Mouse (Mus musculus) heart, embryonic 12.5 days (tissue): Measurements from ENCODE around the gene Epha4. TPM values are rescaled to one million over a fixed set of nuclear protein-coding genes. Genes with fewer than 3 reads are reported as not detected.
A peak's percentile ranks its signal among the peaks of the same experiment; 100 is the strongest.

ENCODE experiments used
- ATAC-seq: fragments of 200-750 bp; cut with Nextera tagmentation; 2 replicates; pipeline ENCODE4 v1.8.0; 2017; ENCODE audit warnings: moderate TSS enrichment, moderate library complexity; ENCODE audit not compliant: insufficient number of reproducible peaks, low FRiP score
- H3K27ac ChIP-seq: fragments of 300-500 bp; sonication (generic); 2 replicates; pipeline ENCODE4 v1.5.1; 2016; ENCODE audit warnings: mild to moderate bottlenecking, moderate library complexity; ENCODE audit not compliant: poor library complexity, severe bottlenecking
- H3K27me3 ChIP-seq: fragments of 300-500 bp; sonication (generic); replicated peaks from 2 replicates; pipeline ENCODE4 v1.6.1; 2016; ENCODE audit warnings: mild to moderate bottlenecking, moderate library complexity
- H3K36me3 ChIP-seq: fragments of 300-500 bp; sonication (generic); 2 replicates; pipeline ENCODE4 v1.6.1; 2016; ENCODE audit warnings: mild to moderate bottlenecking, moderate library complexity
- H3K4me1 ChIP-seq: fragments of 300-500 bp; sonication (generic); replicated peaks from 2 replicates; pipeline ENCODE4 v1.6.1; 2016; ENCODE audit warnings: mild to moderate bottlenecking
- H3K4me2 ChIP-seq: fragments of 300-500 bp; sonication (generic); 2 replicates; pipeline ENCODE4 v1.6.1; 2016; ENCODE audit warnings: mild to moderate bottlenecking, moderate library complexity
- H3K4me3 ChIP-seq: fragments of 300-500 bp; sonication (generic); 2 replicates; pipeline ENCODE4 v1.5.1; 2016; ENCODE audit warnings: mild to moderate bottlenecking
- H3K9ac ChIP-seq: fragments of 300-500 bp; sonication (generic); 2 replicates; pipeline ENCODE4 v1.6.1; 2016; ENCODE audit warnings: mild to moderate bottlenecking, moderate library complexity
- H3K9me3 ChIP-seq: fragments of 300-500 bp; sonication (generic); replicated peaks from 2 replicates; pipeline ENCODE4 v1.6.1; 2016; ENCODE audit warnings: mild to moderate bottlenecking, moderate library complexity
- WGBS: fragments of 180-500 bp; shearing (Covaris S2); methylation state at CpG from one replicate; pipeline ENCODE4 v1.1.7; 2016; 5-methylcytosine and 5-hydroxymethylcytosine counted together
- polyA plus RNA-seq: library from polyadenylated mRNA; unstranded; fragments of >200 nt; fragmentation: Nextera tagmentation; extraction: Ambion mirVana; gene quantifications from 2 replicates; pipeline ENCODE4 v1.2.1, GENCODE M21; 2016

Epha4 gene
- 6.2 and 6.9 TPM in 2 replicates for polyA plus RNA-seq

DNA sequence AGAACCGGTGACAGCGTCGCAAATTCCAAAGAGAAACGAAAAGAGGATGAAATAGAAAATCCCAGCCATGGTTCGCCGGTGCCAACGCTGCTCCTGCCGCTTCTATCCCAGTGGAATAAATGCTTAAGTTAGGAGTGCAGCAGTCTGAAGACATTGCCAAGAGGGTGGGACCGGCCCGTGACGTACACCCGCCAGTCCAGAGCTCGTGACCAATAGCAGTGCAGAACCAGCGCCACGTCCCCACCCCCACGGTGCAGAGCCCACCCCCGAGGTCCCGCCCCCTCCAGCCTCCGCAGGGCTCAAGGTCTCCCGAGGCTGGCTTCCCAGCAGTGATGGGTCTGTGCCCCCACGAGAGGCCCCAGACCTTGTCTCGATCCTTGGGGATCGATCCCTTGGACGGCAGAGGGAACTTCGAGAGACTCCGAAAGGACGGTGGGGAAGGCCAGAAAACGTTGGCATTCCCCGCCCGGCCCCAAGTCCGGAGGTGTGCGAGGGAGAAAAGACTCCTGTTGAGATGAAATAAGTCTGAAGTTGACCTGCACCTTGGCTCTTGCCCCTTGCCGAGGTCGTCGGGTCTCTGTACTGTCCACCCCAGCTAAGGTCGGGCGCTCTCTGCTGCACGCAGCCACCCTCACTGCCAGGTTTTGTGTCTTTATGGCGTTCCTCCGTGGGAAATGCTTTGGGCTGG, at the start of gene Epha4:
TSS of gene Epha4 (minus strand) at position 126 of the 688 bp plus-strand sequence.
- ATAC-seq = peak; percentile 94
- peak within 1 kb of the TSS; percentile 78 for H3K9ac ChIP-seq
- H3K4me2 ChIP-seq = peak within 1 kb of the TSS; percentile 94
- no peaks in the 10 kb centered on the region for H3K36me3 ChIP-seq
- peak within 1 kb of the TSS; percentile 17; the same call in 1 of the 2 replicates for H3K27ac ChIP-seq
- WGBS = under 1% methylated on average over 40 of the region's 40 CpGs
- H3K27me3 ChIP-seq = peaks cover 9% of the 10 kb centered on the region
- no peaks in the 10 kb centered on the region for H3K9me3 ChIP-seq
- H3K4me3 ChIP-seq = peak within 1 kb of the TSS; percentile 67
- H3K4me1 ChIP-seq = peaks cover 22% of the 10 kb centered on the region

DNA sequence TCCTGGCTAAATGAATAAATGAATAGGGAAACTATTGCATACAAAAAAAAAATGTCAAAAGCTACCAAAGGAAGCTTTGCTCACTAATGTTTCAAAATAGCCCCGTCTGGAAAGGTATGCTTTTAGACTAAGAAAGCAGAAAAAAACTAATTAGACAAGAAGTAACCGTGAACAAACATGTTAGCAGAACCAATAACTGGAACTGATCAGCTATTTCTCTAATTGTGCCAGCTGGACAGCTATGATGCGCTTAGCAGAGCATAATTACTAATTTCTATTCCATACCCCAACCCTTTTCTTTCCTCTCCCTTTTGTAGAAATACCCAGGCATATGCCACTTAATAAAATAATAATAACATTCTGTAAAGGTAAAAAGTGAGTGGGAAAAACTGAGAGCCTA, 41.3 kb upstream of the Epha4 start:
- WGBS = 83% methylated on average over 3 of the region's 3 CpGs
- no peak for ATAC-seq
- no peak overlapping the region for H3K4me2 ChIP-seq

DNA sequence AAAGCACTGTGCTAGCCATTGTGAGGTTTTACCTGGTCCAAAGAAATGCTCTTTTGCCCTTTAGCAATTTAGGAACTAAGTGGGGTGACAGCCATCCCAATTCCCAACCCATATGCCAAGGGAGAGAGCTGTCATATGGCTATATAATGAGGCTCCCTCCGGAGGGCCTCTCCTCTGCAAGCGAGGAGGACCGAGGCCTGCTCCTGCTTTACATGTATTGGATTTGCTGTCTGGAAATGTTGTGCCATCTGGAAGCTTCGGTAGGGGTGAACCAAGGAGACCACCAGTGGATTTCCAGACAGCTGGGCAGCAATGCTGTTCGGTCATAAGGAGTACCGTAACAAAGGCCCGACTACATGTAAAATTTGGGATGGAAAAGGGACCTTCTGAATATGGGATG, 37.0 kb upstream of the Epha4 start:
- no peak overlapping the region for H3K4me3 ChIP-seq
- no peaks in the 10 kb centered on the region for H3K27me3 ChIP-seq
- no peak overlapping the region for H3K27ac ChIP-seq
- no peaks in the 10 kb centered on the region for H3K36me3 ChIP-seq
- H3K9ac ChIP-seq = no peak overlapping the region
- no peaks in the 10 kb centered on the region for H3K9me3 ChIP-seq
- no peaks in the 10 kb centered on the region for H3K4me1 ChIP-seq
- 88% methylated on average over 7 of the region's 7 CpGs for WGBS
- ATAC-seq = no peak
- no peak overlapping the region for H3K4me2 ChIP-seq

More for the DNA sequence above, 41.3 kb upstream of the Epha4 start:
- Histone ChIP-seq H3K9me3 (no peaks in the 10 kb centered on the region), H3K27me3 (no peaks in the 10 kb centered on the region), H3K36me3 (no peaks in the 10 kb centered on the region), H3K4me1 (no peaks in the 10 kb centered on the region), H3K27ac (no peak overlapping the region), H3K9ac (no peak overlapping the region), H3K4me3 (no peak overlapping the region)

DNA sequence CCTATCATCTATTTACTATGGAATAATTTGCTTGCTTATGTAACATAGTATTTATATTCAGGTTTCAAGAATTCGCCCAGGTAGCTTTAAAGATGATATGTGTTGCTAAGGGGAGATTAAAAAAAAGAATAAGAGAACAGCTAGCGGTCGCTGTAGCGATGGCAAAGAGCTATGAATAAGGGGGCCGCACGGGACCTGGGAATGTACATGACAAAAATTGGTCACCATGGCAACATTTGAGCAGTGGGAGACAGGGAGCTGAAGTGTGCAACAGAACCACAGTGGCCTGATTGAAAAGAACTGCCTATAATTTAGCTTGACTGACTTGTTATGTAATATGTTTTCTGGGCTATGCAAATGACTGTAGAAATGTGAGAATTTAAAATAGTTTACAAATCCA, 30.8 kb upstream of the Epha4 start:
- Histone ChIP-seq H3K4me3 (no peak overlapping the region), H3K9ac (no peak overlapping the region), H3K4me2 (no peak overlapping the region), H3K36me3 (no peaks in the 10 kb centered on the region), H3K4me1 (no peaks in the 10 kb centered on the region), H3K27me3 (no peaks in the 10 kb centered on the region), H3K9me3 (no peaks in the 10 kb centered on the region), H3K27ac (no peak overlapping the region)
- WGBS = 79% methylated on average over 6 of the region's 6 CpGs
- ATAC-seq = no peak

DNA sequence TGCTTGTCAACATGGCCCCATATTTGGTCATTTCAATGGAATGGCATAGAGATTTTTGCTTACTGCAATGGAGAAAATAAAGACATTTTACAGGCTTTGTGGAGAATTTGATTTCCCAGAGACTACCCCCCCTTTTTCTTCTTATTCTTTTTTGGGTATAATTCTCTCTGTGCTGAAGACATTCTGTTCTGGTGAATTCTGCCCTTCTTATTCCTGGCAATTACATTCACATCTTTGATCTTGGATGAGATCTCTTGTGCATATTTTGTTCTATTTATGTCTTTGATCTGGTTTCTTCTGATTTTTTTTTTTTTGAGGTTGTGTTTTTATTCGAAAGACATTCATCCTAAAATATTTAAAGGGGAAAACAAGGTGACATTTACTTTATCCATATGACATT, 30.1 kb upstream of the Epha4 start:
- Histone ChIP-seq H3K27ac (no peak overlapping the region), H3K9ac (no peak overlapping the region), H3K4me3 (no peak overlapping the region), H3K4me1 (no peaks in the 10 kb centered on the region), H3K36me3 (no peaks in the 10 kb centered on the region), H3K4me2 (no peak overlapping the region), H3K9me3 (no peaks in the 10 kb centered on the region), H3K27me3 (no peaks in the 10 kb centered on the region)
- 91% methylated on average over 1 of the region's 1 CpGs for WGBS
- ATAC-seq = no peak

DNA sequence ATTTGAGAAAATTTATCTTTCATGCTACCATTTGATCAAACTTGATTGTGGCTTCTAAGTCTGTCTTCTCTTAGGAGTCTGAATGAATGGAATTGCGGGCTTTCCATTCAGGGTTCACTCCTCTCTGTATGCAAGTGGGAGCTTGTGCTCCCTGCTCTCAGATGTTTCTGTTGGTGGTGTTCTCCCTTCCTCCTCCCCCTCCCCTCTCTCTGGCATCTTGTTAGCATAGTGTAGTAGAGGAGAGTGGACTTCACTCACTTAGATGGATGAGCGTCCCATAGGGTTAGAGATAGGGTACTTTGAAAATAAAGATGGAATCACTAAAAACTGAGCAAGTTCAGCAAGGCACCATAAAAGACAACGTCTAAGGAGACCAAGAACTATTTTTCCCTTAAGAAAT, 29.4 kb upstream of the Epha4 start:
- Histone ChIP-seq H3K27me3 (no peaks in the 10 kb centered on the region), H3K36me3 (no peaks in the 10 kb centered on the region), H3K4me2 (no peak overlapping the region), H3K27ac (no peak overlapping the region), H3K4me3 (no peak overlapping the region), H3K9me3 (no peaks in the 10 kb centered on the region), H3K4me1 (no peaks in the 10 kb centered on the region), H3K9ac (no peak overlapping the region)
- ATAC-seq = no peak
- 37% methylated on average over 3 of the region's 3 CpGs for WGBS

DNA sequence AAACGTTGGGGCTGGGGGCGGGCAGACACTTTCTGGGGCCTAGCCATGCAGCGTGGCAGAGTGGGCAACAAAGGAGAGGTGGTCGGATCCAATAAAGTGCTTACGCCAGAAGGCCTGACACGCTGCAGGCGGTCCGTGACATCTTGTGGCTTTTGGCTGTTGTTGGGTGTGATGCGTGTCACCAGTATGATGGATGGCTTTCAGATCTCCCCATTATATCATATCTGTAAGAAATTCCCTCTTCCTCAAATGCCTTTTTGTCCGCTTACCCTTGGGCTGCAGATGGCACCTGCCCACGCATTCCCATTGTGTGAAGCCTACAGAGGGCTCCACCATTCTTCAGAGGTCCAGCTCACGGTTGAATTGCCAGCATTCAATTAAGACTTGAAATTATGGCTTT, 25.1 kb upstream of the Epha4 start:
- Histone ChIP-seq H3K36me3 (no peaks in the 10 kb centered on the region), H3K4me1 (no peaks in the 10 kb centered on the region), H3K9me3 (no peaks in the 10 kb centered on the region), H3K4me3 (no peak overlapping the region), H3K27me3 (no peaks in the 10 kb centered on the region), H3K9ac (no peak overlapping the region), H3K4me2 (no peak overlapping the region), H3K27ac (no peak overlapping the region)
- WGBS = 86% methylated on average over 12 of the region's 12 CpGs
- no peak for ATAC-seq

DNA sequence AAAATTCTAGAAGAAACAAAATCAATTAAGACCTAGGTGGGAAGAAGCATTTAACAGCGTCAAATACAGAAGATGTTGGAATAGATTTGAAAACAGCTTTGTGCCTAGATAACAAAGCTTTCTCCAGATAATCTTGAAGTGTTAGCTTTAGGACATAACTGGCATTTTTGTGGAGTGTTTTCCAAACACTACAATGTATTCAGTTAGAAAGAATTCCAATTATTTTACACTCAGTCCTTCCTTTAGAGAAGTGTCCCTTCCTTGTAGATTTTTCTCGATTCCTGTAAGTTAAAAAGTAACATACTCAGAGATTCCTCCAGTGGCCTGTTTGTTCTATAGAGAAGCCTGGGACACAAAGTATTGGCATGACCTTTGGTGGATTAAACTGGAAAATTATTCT, 23.7 kb upstream of the Epha4 start:
- Histone ChIP-seq H3K9me3 (no peaks in the 10 kb centered on the region), H3K27ac (no peak overlapping the region), H3K4me1 (no peaks in the 10 kb centered on the region), H3K36me3 (no peaks in the 10 kb centered on the region), H3K4me3 (no peak overlapping the region), H3K9ac (no peak overlapping the region), H3K27me3 (no peaks in the 10 kb centered on the region), H3K4me2 (no peak overlapping the region)
- 33% methylated on average over 2 of the region's 2 CpGs for WGBS
- ATAC-seq = no peak

DNA sequence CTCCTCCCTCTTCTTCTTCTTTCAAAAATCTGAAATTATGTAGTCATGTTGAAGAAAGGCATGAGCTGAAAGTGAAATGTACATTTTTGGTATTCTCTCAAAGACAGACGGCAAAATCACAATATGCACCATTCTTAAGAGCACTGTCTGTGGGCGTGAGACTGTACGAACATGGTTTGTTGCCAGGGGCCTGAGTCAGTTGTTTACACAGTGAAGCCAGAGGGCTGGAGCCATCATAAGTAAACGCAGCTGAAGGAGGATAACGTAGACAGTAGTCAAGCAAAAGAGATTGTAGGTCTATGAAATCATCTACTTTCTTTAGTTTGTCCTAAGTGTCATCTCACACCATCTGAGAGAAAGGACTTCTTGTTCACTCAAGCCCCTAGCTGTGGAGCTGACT, 21.0 kb upstream of the Epha4 start:
- H3K27ac ChIP-seq = no peak overlapping the region
- ATAC-seq = no peak
- H3K4me1 ChIP-seq = no peaks in the 10 kb centered on the region
- no peak overlapping the region for H3K4me2 ChIP-seq
- 61% methylated on average over 5 of the region's 5 CpGs for WGBS
- no peaks in the 10 kb centered on the region for H3K9me3 ChIP-seq
- H3K36me3 ChIP-seq = no peaks in the 10 kb centered on the region
- H3K4me3 ChIP-seq = no peak overlapping the region
- no peaks in the 10 kb centered on the region for H3K27me3 ChIP-seq
- H3K9ac ChIP-seq = no peak overlapping the region

DNA sequence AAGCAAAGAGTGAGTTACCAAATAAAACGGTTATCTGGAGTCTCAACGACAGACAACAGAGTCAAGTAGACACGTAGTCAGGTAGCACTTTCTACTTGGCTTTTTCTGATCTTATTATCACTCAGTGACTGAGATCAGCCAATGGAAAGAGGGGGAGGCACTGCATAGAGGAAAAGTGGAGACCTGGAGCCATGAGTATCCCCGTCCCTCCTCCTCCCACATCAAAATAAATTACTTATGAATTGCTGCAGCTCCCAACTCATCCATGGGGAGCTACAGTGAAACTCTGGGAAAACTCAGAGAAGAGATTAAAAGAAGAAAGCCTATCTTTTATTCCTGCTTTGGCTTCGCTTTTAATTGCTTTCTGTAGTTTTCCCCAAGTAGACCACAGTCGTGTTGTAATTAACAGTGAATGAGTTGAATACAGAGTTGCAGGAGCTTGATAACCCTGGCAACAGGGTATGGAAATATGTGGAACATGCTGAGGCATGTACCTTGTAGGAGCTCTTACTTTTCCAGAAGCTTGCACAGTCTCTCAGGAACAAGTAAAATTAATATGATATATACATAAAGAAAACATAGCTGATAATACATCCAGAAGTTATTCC, 17.8 kb upstream of the Epha4 start:
- Histone ChIP-seq H3K9ac (no peak overlapping the region), H3K4me1 (no peaks in the 10 kb centered on the region), H3K4me2 (no peak overlapping the region), H3K36me3 (no peaks in the 10 kb centered on the region), H3K27ac (no peak overlapping the region), H3K4me3 (no peak overlapping the region), H3K9me3 (no peaks in the 10 kb centered on the region), H3K27me3 (no peaks in the 10 kb centered on the region)
- 42% methylated on average over 6 of the region's 6 CpGs for WGBS
- ATAC-seq = no peak

DNA sequence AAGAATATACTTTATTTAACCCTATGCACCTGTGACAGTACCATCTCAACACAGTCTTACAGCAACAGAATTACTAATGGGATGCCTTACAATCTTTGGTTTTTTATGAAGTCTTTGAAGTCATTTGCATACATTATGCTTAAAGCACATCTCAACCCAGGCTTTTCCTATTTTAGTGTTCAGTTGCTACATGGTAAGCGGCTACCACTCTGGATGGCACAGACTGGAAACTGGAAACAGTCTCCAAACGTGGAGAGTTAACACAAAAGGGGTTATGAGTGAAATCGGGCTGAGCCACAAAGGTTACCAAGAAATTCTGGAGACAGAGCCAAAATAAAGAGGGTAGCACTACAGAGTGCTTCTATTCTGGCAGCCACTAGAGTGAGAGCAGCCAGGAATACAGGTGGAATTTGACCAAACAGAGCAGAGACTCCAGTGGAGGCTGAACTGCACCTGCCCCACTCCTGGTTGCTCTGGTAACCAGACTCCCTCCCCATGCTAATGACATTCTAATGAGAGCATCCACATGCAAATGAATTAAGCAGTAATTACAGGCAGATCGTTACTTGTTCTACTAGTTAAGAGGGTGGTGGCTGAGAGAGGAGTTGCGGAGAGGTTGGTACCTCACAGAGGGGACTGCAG, 17.2 kb upstream of the Epha4 start:
- H3K36me3 ChIP-seq = no peaks in the 10 kb centered on the region
- H3K27ac ChIP-seq = no peak overlapping the region
- no peak for ATAC-seq
- no peaks in the 10 kb centered on the region for H3K9me3 ChIP-seq
- WGBS = 53% methylated on average over 5 of the region's 5 CpGs
- H3K9ac ChIP-seq = no peak overlapping the region
- no peak overlapping the region for H3K4me3 ChIP-seq
- no peaks in the 10 kb centered on the region for H3K4me1 ChIP-seq
- no peaks in the 10 kb centered on the region for H3K27me3 ChIP-seq
- H3K4me2 ChIP-seq = no peak overlapping the region
